Mouse (Mus musculus): Measurements from ENCODE around the gene Olfr651.
A peak's percentile ranks its signal among the peaks of the same experiment; 100 is the strongest.
"Not testable (repeated sequence)": the region's sequence is repeated elsewhere in the genome, so short reads cannot be mapped to it uniquely, and the experiment has no call there.

Olfr651 gene

DNA sequence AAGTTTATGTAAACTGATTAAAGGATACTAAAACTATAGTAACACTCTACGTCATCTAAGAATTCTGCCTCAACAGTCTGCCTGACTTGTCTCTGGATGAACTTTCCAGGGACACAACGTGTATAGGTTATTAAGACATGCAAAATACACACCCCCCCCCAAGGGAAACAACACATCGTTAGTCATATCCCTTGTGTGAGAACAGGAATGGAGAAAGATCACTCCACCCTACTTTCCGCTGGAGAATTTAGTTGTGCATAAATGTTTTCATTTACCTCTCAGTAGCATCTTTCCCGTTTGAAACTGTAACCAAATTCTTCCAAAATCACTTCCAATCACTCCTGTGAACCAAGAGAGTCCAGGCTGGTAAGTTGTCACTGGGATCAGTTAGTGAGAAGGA is at the start of gene Olfr651:
Olfr651 (plus strand) TSS at position 301 of the 400 bp plus-strand sequence.
- DNase-seq: no peak

DNA sequence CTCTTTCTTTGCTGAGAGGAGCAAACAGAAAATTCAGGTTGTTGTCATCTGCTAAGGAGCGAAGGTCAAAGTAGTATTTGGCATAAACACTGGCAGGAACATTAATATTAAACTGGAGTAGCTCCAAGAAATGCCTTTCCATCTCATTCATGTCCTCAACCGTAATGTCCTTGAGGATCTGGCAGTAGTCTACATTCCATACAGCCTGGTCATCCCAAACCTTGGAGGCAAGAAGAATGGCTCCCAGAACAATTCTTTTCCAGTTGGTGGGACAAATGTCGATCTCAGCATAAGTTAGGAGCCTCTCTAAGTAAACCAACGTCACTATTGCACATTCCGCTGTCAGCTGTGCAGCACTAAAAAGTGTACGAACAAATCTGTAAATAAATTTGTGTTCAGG is 48.7 kb upstream of the Olfr651 start:
- not testable (repeated sequence) for DNase-seq

DNA sequence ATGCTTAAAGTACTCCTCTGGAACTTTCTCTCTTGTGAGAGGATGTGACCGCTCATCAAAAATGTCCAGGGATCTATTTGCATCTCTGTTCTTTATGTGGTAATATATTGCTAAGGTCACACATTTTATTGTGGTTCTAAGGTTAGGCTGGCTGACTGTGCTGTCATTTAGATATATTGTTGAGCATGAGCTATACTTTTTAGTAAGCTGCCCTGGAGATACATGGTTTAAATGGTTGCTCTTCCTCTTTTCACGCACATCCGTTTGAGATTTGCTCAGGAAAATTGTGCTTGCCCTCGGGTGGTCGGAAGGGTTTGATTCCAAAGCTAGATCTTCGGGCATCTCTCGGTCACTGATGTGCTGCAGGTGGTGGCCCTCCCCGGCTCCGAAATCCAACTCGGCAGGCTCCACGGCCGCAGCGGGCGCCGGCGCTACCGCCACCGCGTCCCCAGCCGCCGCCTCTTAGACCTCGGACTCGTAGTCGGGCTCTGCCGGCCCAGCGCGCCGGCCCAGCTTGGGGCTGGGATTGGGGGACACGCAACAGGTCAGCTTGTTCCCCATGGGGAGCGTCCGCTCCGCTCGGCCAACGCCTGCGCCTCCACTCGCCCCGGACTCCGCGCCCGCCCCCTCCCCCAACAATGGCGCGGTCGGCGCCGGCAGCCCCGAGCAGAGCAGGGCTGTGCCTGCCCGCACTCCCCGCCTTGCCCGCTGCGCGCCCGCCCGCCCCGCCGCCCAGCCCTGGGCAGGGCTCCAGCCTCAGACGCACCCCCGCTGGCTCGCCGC is 48.2 kb upstream of the Olfr651 start:
- DNase-seq: no peak

DNA sequence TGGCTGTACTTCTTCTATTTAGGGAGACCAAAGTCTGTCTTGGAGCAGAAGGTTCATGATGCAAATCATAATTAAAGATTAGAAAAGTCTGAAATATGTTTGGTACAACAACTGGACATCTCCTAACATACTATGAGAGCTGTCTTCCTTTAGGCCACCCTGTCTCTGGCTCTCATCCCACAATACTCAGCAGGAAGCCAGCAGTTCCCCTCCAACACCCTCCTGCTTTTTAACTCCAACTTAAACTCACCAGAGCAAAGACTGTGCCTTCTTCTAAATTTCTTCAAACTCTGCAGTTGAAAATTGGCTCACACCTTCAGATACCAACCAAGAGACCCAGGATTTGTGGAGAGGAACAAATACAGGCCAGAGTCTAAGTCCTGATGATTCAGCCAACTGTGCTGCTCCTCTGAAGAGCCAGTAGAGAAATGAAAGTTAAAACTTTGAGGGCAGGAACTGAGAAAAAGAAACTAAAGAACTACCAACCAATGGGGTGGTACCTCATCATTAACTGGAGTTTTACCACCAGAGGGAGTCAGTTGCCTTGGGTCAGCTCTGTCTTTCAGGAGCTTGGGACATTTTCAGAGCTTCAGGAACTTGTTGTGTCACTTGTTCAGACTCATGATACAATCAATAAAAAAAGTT is 42.4 kb upstream of the Olfr651 start, which contains the start of gene Trim30d:
Trim30d (minus strand) TSS at position 429 of the 645 bp plus-strand sequence.
- DNase-seq: not testable (repeated sequence)

DNA sequence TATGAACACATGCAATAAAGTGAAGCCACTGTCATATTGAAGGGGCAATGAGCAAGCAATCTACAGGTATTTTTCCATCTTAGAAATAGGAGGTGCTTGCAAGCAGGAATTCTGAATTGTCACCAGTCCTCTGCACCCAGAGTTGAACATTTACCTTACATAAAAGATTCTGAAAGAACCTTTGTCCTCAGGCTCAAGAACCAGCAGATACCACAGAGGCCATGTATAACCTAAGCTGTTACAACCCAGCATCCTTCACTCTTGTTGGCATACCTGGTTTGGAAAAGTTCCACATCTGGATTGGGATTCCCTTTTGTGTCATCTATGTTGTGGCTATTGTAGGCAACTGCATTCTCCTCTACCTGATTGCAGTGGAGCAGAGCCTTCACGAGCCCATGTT is 2.8 kb downstream of the Olfr651 start:
- DNase-seq: no peak

DNA sequence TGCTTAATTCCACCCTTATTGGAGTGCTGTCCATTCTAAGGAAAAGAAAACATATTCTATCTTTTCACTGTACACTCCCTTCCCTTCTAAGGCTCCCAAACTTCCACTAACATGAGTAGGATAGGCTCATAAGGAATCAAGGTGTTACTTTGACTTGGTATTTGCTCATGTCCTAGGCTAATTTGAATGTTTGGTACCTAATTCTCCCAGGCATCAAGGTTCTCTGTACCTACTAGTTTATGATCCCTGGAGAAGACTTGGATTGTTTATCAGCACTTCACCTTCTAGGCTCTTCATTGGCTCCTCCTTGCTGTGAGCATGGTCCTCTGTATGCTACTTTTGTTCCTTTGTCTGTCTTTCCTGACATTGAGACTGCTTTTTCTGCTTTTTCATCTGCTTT is 10.7 kb downstream of the Olfr651 start, which contains the start of gene Olfr652:
Olfr652 (plus strand) TSS at position 301 of the 400 bp plus-strand sequence.
- DNase-seq: no peak

DNA sequence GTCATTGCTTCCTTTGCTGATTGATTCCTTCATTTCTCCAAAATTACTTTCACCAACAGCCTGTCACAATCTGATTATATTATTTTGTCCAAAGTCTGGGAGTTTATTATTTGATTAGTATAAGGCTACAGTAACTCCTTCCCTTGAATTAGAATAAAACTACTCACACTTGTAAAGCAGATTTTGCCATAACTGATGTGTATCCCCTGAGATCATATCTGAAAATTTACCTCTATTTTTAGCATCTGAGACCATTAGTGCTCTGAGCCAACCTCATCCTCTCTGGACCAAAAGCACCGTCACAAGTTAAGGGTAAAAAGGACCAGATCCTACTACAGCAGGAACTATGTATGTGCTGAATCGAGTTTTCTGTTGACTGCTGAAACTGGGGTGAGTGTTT is 27.1 kb downstream of the Olfr651 start, which contains the start of gene Olfr653:
Olfr653 (plus strand) TSS at position 301 of the 400 bp plus-strand sequence.
- no peak for DNase-seq

DNA sequence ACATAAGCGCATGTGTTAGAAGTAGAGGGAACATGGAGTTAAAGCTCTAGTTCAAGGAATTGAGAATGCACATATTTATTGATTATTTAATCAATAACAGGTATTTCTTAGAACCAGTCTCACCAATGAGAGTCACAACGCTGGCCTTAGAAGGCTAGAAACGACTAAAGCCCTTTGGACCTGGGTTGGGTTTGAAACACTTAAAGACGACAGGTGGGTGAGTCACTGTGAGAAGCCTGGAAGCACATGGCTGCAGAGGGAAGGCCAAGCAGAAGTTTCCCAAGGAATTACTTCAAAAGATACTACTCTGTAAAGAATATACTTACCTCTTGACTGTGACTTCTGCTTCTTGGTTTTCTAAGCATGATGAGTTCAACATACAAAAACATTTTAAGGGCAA is 30.9 kb downstream of the Olfr651 start:
- DNase-seq: no peak

DNA sequence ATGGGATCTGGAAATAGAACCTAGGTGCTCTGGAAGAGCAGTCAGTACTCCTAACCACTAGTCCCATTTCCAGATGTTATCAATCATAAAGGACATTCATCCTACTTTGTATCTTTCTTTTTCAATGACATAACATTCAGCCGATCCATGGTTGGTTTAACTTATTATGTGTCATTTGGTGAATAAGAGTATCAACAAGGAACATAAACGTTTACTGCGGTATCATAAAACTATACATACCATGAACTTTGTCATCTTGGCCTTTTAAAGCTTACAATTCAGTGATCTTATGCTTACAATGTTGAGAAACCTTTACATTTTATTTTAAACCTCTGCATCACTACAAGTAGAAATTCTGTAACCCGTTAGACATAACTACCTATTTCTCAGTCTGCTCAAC is 31.5 kb downstream of the Olfr651 start:
- DNase-seq: no peak

DNA sequence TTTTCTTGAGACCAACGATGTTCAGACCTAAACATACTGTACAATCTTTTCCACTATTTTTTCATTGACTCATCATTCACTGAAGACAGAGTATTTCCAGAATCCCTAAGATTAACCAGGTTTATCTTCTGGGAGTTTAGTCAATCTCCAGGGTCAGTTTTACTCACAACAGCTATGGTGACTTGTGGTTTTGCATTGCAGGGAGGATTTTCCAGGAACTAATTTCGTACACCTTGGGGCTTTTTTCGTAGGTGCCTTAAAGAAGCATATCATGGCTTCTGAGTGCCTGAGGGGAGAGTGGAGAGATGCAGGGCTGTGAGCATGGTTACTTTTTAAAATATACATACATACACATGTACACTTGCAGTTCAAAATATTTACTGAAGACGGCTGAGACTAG is 36.8 kb downstream of the Olfr651 start, which contains the start of gene Olfr654:
Olfr654 (plus strand) TSS at position 301 of the 400 bp plus-strand sequence.
- no peak for DNase-seq

DNA sequence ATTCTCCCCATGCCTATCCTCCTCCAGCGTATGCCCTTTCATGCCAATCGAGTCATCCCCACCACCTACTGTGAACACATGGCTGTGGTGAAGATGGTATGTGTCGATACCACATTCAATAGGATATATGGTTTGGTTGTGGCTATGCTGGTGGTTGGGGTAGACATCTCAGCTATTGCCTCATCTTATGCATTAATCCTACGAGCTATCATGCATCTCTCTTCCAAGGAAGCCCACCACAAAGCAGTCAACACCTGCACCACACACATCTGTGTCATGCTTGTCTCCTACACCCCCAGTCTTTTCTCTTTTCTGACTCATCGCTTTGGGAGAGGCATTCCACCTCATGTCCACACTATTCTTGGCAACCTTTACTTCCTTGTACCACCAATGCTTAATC is 38.3 kb downstream of the Olfr651 start:
- DNase-seq: no peak

DNA sequence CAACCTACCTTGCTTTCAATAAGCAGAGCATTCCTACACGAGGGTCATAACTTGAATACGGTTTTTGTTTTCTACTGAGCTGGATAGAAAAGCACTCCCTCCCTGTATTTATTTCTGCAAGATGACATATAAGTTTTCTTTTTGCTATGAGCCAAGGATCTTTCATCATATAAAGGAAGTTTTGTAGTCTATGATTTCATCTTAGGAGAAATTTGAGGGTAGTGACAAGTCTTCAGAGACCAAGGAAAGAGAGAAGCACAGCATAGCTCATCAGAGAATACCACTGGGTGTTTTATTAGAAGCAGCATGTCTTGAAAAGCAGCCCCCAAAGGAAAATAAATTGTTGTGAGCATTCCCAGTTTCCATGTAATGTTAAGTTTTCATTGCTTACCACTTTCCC is 51.7 kb downstream of the Olfr651 start, which contains the start of gene Olfr655:
Olfr655 (minus strand) TSS at position 101 of the 400 bp plus-strand sequence.
- no peak for DNase-seq

DNA sequence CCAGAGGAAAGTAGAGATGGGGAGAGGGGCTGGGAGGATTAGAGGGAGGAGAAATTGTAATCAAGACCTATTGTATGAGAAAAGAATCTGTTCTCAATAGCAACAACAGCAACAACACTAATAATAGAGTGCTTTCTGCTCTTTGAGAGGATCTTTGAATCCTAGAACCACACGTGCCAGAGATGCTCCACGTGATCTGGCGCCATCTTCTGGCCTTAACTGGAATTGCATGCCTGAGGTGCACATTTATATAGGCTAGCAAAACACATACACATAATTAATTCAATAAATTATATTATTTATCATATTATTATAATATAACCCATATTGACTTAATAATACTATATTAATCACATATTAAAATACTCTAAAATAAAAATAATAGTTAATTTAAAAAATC is 53.2 kb downstream of the Olfr651 start:
- peak; percentile 20 to 54 for DNase-seq

Measured in spleen, adult 18-20 months (tissue).